Mouse (Mus musculus) bone marrow, adult 2 months (tissue): ENCODE data around the gene Rarres1.

Experiments used
- CTCF ChIP-seq: fragments of 200-500 bp; IDR thresholded peaks from 2 replicates; pipeline ENCODE4 v1.5.1; 2011; ENCODE audit warnings: low read length, control low read depth; ENCODE audit not compliant: control insufficient read depth, insufficient read depth
- POLR2A ChIP-seq: fragments of 200-500 bp; IDR thresholded peaks from 2 replicates; pipeline ENCODE4 v1.6.1; 2011; ENCODE audit warnings: low read depth, mild to moderate bottlenecking, control low read depth, low read length, borderline replicate concordance; ENCODE audit not compliant: control insufficient read depth

DNA sequence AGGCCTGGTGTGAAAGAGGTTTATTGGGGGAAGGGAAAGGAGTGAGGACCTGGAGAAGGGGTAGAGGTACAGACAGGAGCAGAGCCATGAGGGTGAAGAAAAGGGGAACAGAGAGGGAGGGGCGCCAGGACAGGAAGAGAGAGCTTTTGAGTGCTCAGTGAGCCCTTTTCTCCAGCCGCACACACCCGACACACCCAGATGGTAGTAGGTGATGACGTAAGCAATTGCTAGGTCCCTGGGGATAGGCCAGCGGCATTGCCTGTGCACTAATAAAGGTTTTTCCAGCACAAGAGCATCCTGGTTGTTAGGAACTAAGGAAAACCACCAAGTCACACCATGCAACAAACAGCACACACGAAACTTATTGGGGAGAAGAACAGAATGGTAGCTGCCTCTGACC lies 9.4 kb upstream of the Rarres1 start:
- TF ChIP-seq CTCF = no peak
- no peak for TF ChIP-seq POLR2A
